Mouse (Mus musculus) ES-Bruce4 (cell line): ENCODE measurements around the gene Synm. TPM values are rescaled to one million over a fixed set of nuclear protein-coding genes. Genes with fewer than 3 reads are reported as not detected.

Experiments used
- H3K27ac ChIP-seq: 2 replicates; pipeline ENCODE4 v1.5.1; 2012; ENCODE audit warnings: low read length, inconsistent platforms; ENCODE audit not compliant: insufficient read depth
- H3K27me3 ChIP-seq: 2 replicates; pipeline ENCODE4 v1.6.1; 2012; ENCODE audit warnings: mild to moderate bottlenecking, low read length, inconsistent platforms; ENCODE audit not compliant: control insufficient read depth, poor library complexity, insufficient read depth, severe bottlenecking
- H3K36me3 ChIP-seq: 2 replicates; pipeline ENCODE4 v1.6.1; 2012; ENCODE audit warnings: inconsistent platforms, mild to moderate bottlenecking, low read length, moderate library complexity; ENCODE audit not compliant: control insufficient read depth, poor library complexity, insufficient read depth, severe bottlenecking
- H3K4me1 ChIP-seq: one replicate; pipeline ENCODE4 v1.8.1; 2011; ENCODE audit warnings: low read length; ENCODE audit not compliant: control insufficient read depth, insufficient read depth
- H3K4me3 ChIP-seq: 2 replicates; pipeline ENCODE4 v1.5.1; 2011; ENCODE audit warnings: low read depth, mild to moderate bottlenecking, low read length
- H3K9ac ChIP-seq: 2 replicates; pipeline ENCODE4 v1.6.1; 2012; ENCODE audit warnings: low read depth, mild to moderate bottlenecking, inconsistent platforms; ENCODE audit not compliant: poor library complexity, severe bottlenecking
- H3K9me3 ChIP-seq: replicated peaks from 2 replicates; pipeline ENCODE4 v1.6.1; 2012; ENCODE audit warnings: mild to moderate bottlenecking, low read length, inconsistent platforms; ENCODE audit not compliant: control insufficient read depth, poor library complexity, insufficient read depth, severe bottlenecking
- CTCF ChIP-seq: IDR thresholded peaks from one replicate; pipeline ENCODE4 v1.8.1; 2011; ENCODE audit warnings: low read depth, low read length
- EP300 ChIP-seq: IDR thresholded peaks from 2 replicates; pipeline ENCODE4 v1.6.1; 2011; ENCODE audit warnings: low read depth, low read length; ENCODE audit not compliant: insufficient read depth
- POLR2A ChIP-seq: IDR thresholded peaks from one replicate; pipeline ENCODE4 v1.8.1; 2011; ENCODE audit warnings: low read length; ENCODE audit not compliant: insufficient read depth
- polyA plus RNA-seq: library from polyadenylated mRNA; stranded (reverse); fragments of >200 nt; gene quantifications from 2 replicates; pipeline ENCODE4 v1.2.4, GENCODE M21; 2011; ENCODE audit warnings: low read depth; ENCODE audit not compliant: missing spikeins, insufficient read depth, insufficient read length

The Synm gene
- polyA plus RNA-seq, 1 experiment, result 5.3 TPM

- no peak overlapping the region for H3K27ac ChIP-seq
- H3K9me3 ChIP-seq, result no peaks in the 10 kb centered on the region
- TF ChIP-seq POLR2A (no peak), CTCF (no peak), EP300 (no peak)
- no peak overlapping the region for H3K9ac ChIP-seq
- H3K36me3 ChIP-seq, result no peaks in the 10 kb centered on the region
- H3K27me3 ChIP-seq, result no peaks in the 10 kb centered on the region; the same call in 1 of the 2 replicates
- no peaks in the 10 kb centered on the region for H3K4me1 ChIP-seq
- H3K4me3 ChIP-seq, result no peak overlapping the region
Observed at GRCm38 (mm10) chr7:67775623-67776022, 16.1 kb upstream of the Synm start.

- H3K4me1 ChIP-seq, result no peaks in the 10 kb centered on the region
- H3K4me3 ChIP-seq, result no peak overlapping the region
- H3K27me3 ChIP-seq, result no peaks in the 10 kb centered on the region; the same call in 1 of the 2 replicates
- no peaks in the 10 kb centered on the region for H3K9me3 ChIP-seq
- no peak overlapping the region for H3K27ac ChIP-seq
- no peaks in the 10 kb centered on the region for H3K36me3 ChIP-seq
- no peak overlapping the region for H3K9ac ChIP-seq
- no peak for TF ChIP-seq EP300
- TF ChIP-seq CTCF, result no peak
- TF ChIP-seq POLR2A, result no peak
Observed at GRCm38 (mm10) chr7:67772231-67772630, 12.7 kb upstream of the Synm start.

- Histone ChIP-seq H3K4me3 (no peak overlapping the region), H3K4me1 (no peaks in the 10 kb centered on the region), H3K9me3 (no peaks in the 10 kb centered on the region), H3K27me3 (no peaks in the 10 kb centered on the region; the same call in 1 of the 2 replicates), H3K36me3 (no peaks in the 10 kb centered on the region), H3K9ac (no peak overlapping the region), H3K27ac (no peak overlapping the region)
- no peak for TF ChIP-seq EP300
Observed at GRCm38 (mm10) chr7:67769487-67769886, 9.9 kb upstream of the Synm start.

GRCm38 (mm10) chr7:67768125-67768524, 8.6 kb upstream of the Synm start:
- no peaks in the 10 kb centered on the region for H3K4me1 ChIP-seq
- H3K9ac ChIP-seq, result no peak overlapping the region
- no peaks in the 10 kb centered on the region for H3K9me3 ChIP-seq
- H3K36me3 ChIP-seq, result no peaks in the 10 kb centered on the region
- no peak overlapping the region for H3K4me3 ChIP-seq
- no peak overlapping the region for H3K27ac ChIP-seq
- TF ChIP-seq CTCF (no peak), POLR2A (no peak), EP300 (no peak)
- H3K27me3 ChIP-seq, result no peaks in the 10 kb centered on the region; the same call in 1 of the 2 replicates

- Histone ChIP-seq H3K36me3 (no peaks in the 10 kb centered on the region), H3K27ac (no peak overlapping the region), H3K9me3 (no peaks in the 10 kb centered on the region), H3K4me3 (no peak overlapping the region), H3K27me3 (no peaks in the 10 kb centered on the region), H3K4me1 (no peaks in the 10 kb centered on the region), H3K9ac (no peak overlapping the region)
- TF ChIP-seq CTCF (no peak), POLR2A (no peak), EP300 (no peak)
Observed at GRCm38 (mm10) chr7:67763625-67764024, 4.1 kb upstream of the Synm start.

- Histone ChIP-seq H3K4me1 (no peaks in the 10 kb centered on the region), H3K36me3 (no peaks in the 10 kb centered on the region), H3K27ac (no peak overlapping the region), H3K9ac (peak overlapping the region; percentile 40), H3K9me3 (no peaks in the 10 kb centered on the region), H3K27me3 (no peaks in the 10 kb centered on the region), H3K4me3 (peak overlapping the region; percentile 75)
- TF ChIP-seq CTCF (no peak), EP300 (no peak), POLR2A (no peak)
Observed at GRCm38 (mm10) chr7:67758858-67759628, 499 bp downstream of the Synm start.
